22 mouse cellular contexts compared by ENCODE assay signal in genomic region chr6:29772236-29772635, GRCm38 (mm10). TPM values are rescaled to one million over a fixed set of nuclear protein-coding genes. Genes with fewer than 3 reads are reported as not detected.
A peak's percentile ranks its signal among the peaks of the same experiment; 100 is the strongest.
DNase-seq lines count a peak whose midpoint lies in the region; TF ChIP-seq lines count a peak whose summit lies in the region.
"Had no signal": no experiment of that assay in that cellular context is flagged by ENCODE, and none has a peak within 500 bp of the region (broad histone marks: within the 10 kb centered on the region; RNA-seq: fewer than 3 reads in every experiment).

No protein-coding gene starts in this region.

- 52% methylated on average over 3 of the region's 3 CpGs for WGBS in small intestine, adult 2 months
- WGBS in kidney, adult 2 months, result 75% methylated on average over 3 of the region's 3 CpGs

- no peaks in the 10 kb centered on the region; the same call in 1 of the 2 replicates for H3K36me3 ChIP-seq in small intestine, adult 2 months (ENCODE audit: control insufficient read depth, insufficient read depth, low read length)
- no peaks in the 10 kb centered on the region; the same call in 1 of the 2 replicates for H3K36me3 ChIP-seq in kidney, adult 2 months (ENCODE audit: control insufficient read depth, insufficient read depth, low read length)
- H3K36me3 ChIP-seq: embryonic facial prominence, embryonic 13.5 days; embryonic facial prominence, embryonic 15.5 days; forebrain, embryonic 15.5 days had no signal

- no peak overlapping the region for H3K4me3 ChIP-seq in small intestine, adult 2 months (ENCODE audit: low read depth, low read length)
- H3K4me3 ChIP-seq in kidney, adult 2 months (ENCODE audit: insufficient read depth, low read depth, low read length), result no peak overlapping the region
- H3K4me3 ChIP-seq: embryonic facial prominence, embryonic 13.5 days; embryonic facial prominence, embryonic 15.5 days; erythroblast, embryonic 14.5 days; forebrain, embryonic 13.5 days; forebrain, embryonic 15.5 days had no signal

- H3K4me1 ChIP-seq in small intestine, adult 2 months (ENCODE audit: control insufficient read depth, insufficient read depth, insufficient read length, low read length), result peaks cover 17% of the 10 kb centered on the region
- peaks cover 15% of the 10 kb centered on the region for H3K4me1 ChIP-seq in kidney, adult 2 months (ENCODE audit: control insufficient read depth, insufficient read depth, low read length)

- peak; percentile 26 for DNase-seq in layer of hippocampus, adult 11-12 months (ENCODE audit: low spot score)
- no peak for DNase-seq in layer of hippocampus, adult 8-10 months (ENCODE audit: low spot score in 2 of 2)
- DNase-seq in layer of hippocampus, adult 9-11 months, result peak; percentile 61
- no peak for DNase-seq in layer of hippocampus, postnatal 36 days
- DNase-seq in fat pad, adult 2 months (ENCODE audit: extremely low read depth, low read depth, low spot score), result peak; percentile 88
- DNase-seq in kidney, adult 2 months, result no peak
- no peak for DNase-seq in left cerebral cortex, adult 18-20 months (ENCODE audit: low spot score in 2 of 2)
- DNase-seq: adrenal gland, adult 2 months; adrenal gland, postnatal 10 days; adrenal gland, postnatal 25 days; cerebellum, adult 11-12 months; cerebellum, adult 2 months; cerebellum, adult 9-10 months; cerebellum, postnatal 10 days; cerebellum, postnatal 25 days; forebrain, postnatal 0 days had no signal

- no peak for TF ChIP-seq CTCF in small intestine, adult 2 months (IDR thresholded peaks at IDR 0.05; ENCODE audit: extremely low read depth, insufficient read length, insufficient replicate concordance, low read depth, low read length)
- no peak for TF ChIP-seq CTCF in kidney, adult 2 months (conservative IDR thresholded peaks at IDR 0.05; ENCODE audit: insufficient read depth, insufficient read length, low read depth, low read length)

- H3K27ac ChIP-seq in small intestine, adult 2 months (ENCODE audit: insufficient read depth, low read depth, low read length), result peak overlapping the region; percentile 77; the same call in 1 of the 2 replicates
- H3K27ac ChIP-seq in kidney, adult 2 months (ENCODE audit: insufficient read depth, low read depth, low read length), result no peak overlapping the region
- H3K27ac ChIP-seq: embryonic facial prominence, embryonic 13.5 days; embryonic facial prominence, embryonic 15.5 days; forebrain, embryonic 13.5 days; forebrain, embryonic 15.5 days had no signal

- no peaks in the 10 kb centered on the region for H3K27me3 ChIP-seq in small intestine, adult 2 months (ENCODE audit: control insufficient read depth, insufficient read depth, low read length)
- no peaks in the 10 kb centered on the region for H3K27me3 ChIP-seq in kidney, adult 2 months (replicated peaks; ENCODE audit: control insufficient read depth, insufficient read depth, low read length)
- H3K27me3 ChIP-seq: embryonic facial prominence, embryonic 13.5 days; embryonic facial prominence, embryonic 15.5 days; forebrain, embryonic 13.5 days; forebrain, embryonic 15.5 days had no signal

- TF ChIP-seq POLR2A in small intestine, adult 2 months (IDR thresholded peaks at IDR 0.05; ENCODE audit: low read depth, low read length), result no peak
- no peak for TF ChIP-seq POLR2A in kidney, adult 2 months (IDR thresholded peaks at IDR 0.05; ENCODE audit: low read depth, low read length)

RNA-seq across cellular contexts. Expression of gene Ahcyl2, which starts 4.4 kb away (rescaled TPM):
- total RNA-seq in layer of hippocampus, adult 8-10 months (2022), result 100 to 1,000 TPM; 200 to 239 (median 221) TPM
- 100 to 1,000 TPM; 232 to 261 TPM for total RNA-seq in layer of hippocampus, postnatal 36 days (2021)
- 84.6 and 110 TPM in 2 replicates for polyA plus RNA-seq in small intestine, adult 2 months (2012; rRNA removed)
- polyA plus RNA-seq in kidney, adult 2 months (2012; rRNA removed), result 107 and 122 TPM in 2 replicates
- total RNA-seq in left cerebral cortex, adult 18-20 months (2021), result 100 to 1,000 TPM; 136 to 139 TPM

RNA-seq across cellular contexts. Expression of gene Smo, which starts 36.9 kb away (rescaled TPM):
- total RNA-seq in layer of hippocampus, adult 8-10 months (2022), result 10 to 100 TPM; 17.0 to 18.9 (median 18.1) TPM
- 10 to 100 TPM; 16.6 to 17.4 TPM for total RNA-seq in layer of hippocampus, postnatal 36 days (2021)
- 11.5 and 11.9 TPM in 2 replicates for polyA plus RNA-seq in small intestine, adult 2 months (2012; rRNA removed)
- 53.4 and 59.5 TPM in 2 replicates for polyA plus RNA-seq in kidney, adult 2 months (2012; rRNA removed)
- total RNA-seq in left cerebral cortex, adult 18-20 months (2021), result 1 to 10 TPM; 8.3 to 9.1 TPM

Comparison
In these comparisons a context has a peak if more than half of its experiments do, and no peak if none do; other contexts are left out.
1. DNase-seq: peak in layer of hippocampus, adult 11-12 months (single experiment), layer of hippocampus, adult 9-11 months (single experiment) and fat pad, adult 2 months (single experiment); none in layer of hippocampus, adult 8-10 months (0 of 2), layer of hippocampus, postnatal 36 days (0 of 2), kidney, adult 2 months (single experiment) and left cerebral cortex, adult 18-20 months (0 of 2).